Mouse (Mus musculus): ENCODE data around the gene BC028528. TPM values are rescaled to one million over a fixed set of nuclear protein-coding genes. Genes with fewer than 3 reads are reported as not detected.

Gene BC028528
- total and polyA plus RNA-seq, 3 experiments: 15.6 to 46.1 (median 40.6) TPM

- Histone ChIP-seq H3K9me3 (replicated peaks; ENCODE audit: low read length) (no peaks in the 10 kb centered on the region), H3K27me3 (replicated peaks) (peaks cover 12% of the 10 kb centered on the region), H3K4me1 (ENCODE audit: control insufficient read depth in 1 of 2, insufficient read depth in 2 of 2) (peaks cover 7 to 12% of the 10 kb centered on the region in 2 experiments), H3K27ac (ENCODE audit: insufficient read depth, low read depth) (no peak overlapping the region), H3K4me3 (replicated peaks in 1 of 3; ENCODE audit: low read depth in 2 of 3, low read length in 2 of 3, poor library complexity in 1 of 3) (no peak overlapping the region), H3K9ac (ENCODE audit: insufficient read depth, low read depth) (no peak overlapping the region), H3K4me2 (ENCODE audit: insufficient read depth, low read depth, poor library complexity, severe bottlenecking) (no peak overlapping the region), H3K36me3 (replicated peaks in 1 of 2; ENCODE audit: control insufficient read depth in 1 of 2, insufficient read depth in 1 of 2, low read length in 1 of 2) (no peaks in the 10 kb centered on the region), H3K79me2 (replicated peaks; ENCODE audit: control insufficient read depth, extremely low read depth, insufficient read depth, poor library complexity, severe bottlenecking) (no peaks in the 10 kb centered on the region)
- dilution Hi-C loops (cut with MboI; ENCODE audit: extremely low pct_ligation_motif_present, extremely low pct_unique_long_range_greater_than_20kb, low sequenced_read_pairs) (no loop called here), in situ Hi-C loops (cut with MboI; ENCODE audit: low pct_ligation_motif_present, low pct_unique_long_range_greater_than_20kb, low sequenced_read_pairs) (no loop called here)
- TF ChIP-seq SIN3A (IDR thresholded peaks at IDR 0.05; ENCODE audit: low read length) (no peak), E2F4 (IDR thresholded peaks at IDR 0.05; ENCODE audit: insufficient replicate concordance, low read depth, low read length) (no peak), BHLHE40 (IDR thresholded peaks at IDR 0.05; ENCODE audit: low read depth, low read length) (no peak), POLR2AphosphoS2 (IDR thresholded peaks at IDR 0.05; ENCODE audit: low read depth, low read length) (no peak), JUN (IDR thresholded peaks at IDR 0.05; ENCODE audit: insufficient read depth, low read depth, low read length) (no peak), ELF1 (IDR thresholded peaks at IDR 0.05; ENCODE audit: low read depth, low read length) (no peak), MAX (IDR thresholded peaks at IDR 0.05; ENCODE audit: low read length) (no peak), TCF12 (IDR thresholded peaks at IDR 0.05; ENCODE audit: low read depth, low read length) (no peak), MAFK (IDR thresholded peaks at IDR 0.05; ENCODE audit: insufficient replicate concordance, low read length) (no peak), JUND (conservative IDR thresholded peaks at IDR 0.05; ENCODE audit: low read depth, low read length) (no peak), ZC3H11A (IDR thresholded peaks at IDR 0.05; ENCODE audit: low read depth, low read length) (no peak), CTCF (conservative IDR thresholded peaks at IDR 0.05 in 1 of 2, IDR thresholded peaks at IDR 0.05 in 1 of 2; ENCODE audit: low read depth in 2 of 2, low read length in 2 of 2) (no peak), NELFE (IDR thresholded peaks at IDR 0.05; ENCODE audit: low read depth, low read length) (no peak), EP300 (IDR thresholded peaks at IDR 0.05; ENCODE audit: low read length) (no peak), POLR2A (IDR thresholded peaks at IDR 0.05; ENCODE audit: low read depth, low read length) (no peak), CHD1 (IDR thresholded peaks at IDR 0.05; ENCODE audit: low read depth, low read length) (no peak), RAD21 (IDR thresholded peaks at IDR 0.05; ENCODE audit: low read depth, low read length) (no peak)
- no peak for DNase-seq (ENCODE audit: extremely low read depth)
These were observed 15.8 kb upstream of the BC028528 start for GRCm38 (mm10) chr3:95907613-95908012.

- in situ Hi-C loops (cut with MboI; ENCODE audit: low pct_ligation_motif_present, low pct_unique_long_range_greater_than_20kb, low sequenced_read_pairs) (no loop called here), dilution Hi-C loops (cut with MboI; ENCODE audit: extremely low pct_ligation_motif_present, extremely low pct_unique_long_range_greater_than_20kb, low sequenced_read_pairs) (no loop called here)
- no peak for DNase-seq (ENCODE audit: extremely low read depth)
- Histone ChIP-seq H3K27ac (ENCODE audit: insufficient read depth, low read depth) (no peak overlapping the region), H3K36me3 (replicated peaks in 1 of 2; ENCODE audit: control insufficient read depth in 1 of 2, insufficient read depth in 1 of 2, low read length in 1 of 2) (no peaks in the 10 kb centered on the region), H3K4me3 (replicated peaks in 1 of 3; ENCODE audit: low read depth in 2 of 3, low read length in 2 of 3, poor library complexity in 1 of 3) (peak overlapping the region; percentile 31 to 45 (median 34)), H3K79me2 (replicated peaks; ENCODE audit: control insufficient read depth, extremely low read depth, insufficient read depth, poor library complexity, severe bottlenecking) (no peaks in the 10 kb centered on the region), H3K9me3 (replicated peaks; ENCODE audit: low read length) (no peaks in the 10 kb centered on the region), H3K4me2 (ENCODE audit: insufficient read depth, low read depth, poor library complexity, severe bottlenecking) (peak overlapping the region; percentile 100), H3K27me3 (replicated peaks) (peaks cover 12% of the 10 kb centered on the region), H3K9ac (ENCODE audit: insufficient read depth, low read depth) (peak overlapping the region; percentile 64; the same call in 1 of the 2 replicates), H3K4me1 (ENCODE audit: control insufficient read depth in 1 of 2, insufficient read depth in 2 of 2) (peaks cover 7 to 12% of the 10 kb centered on the region in 2 experiments)
- TF ChIP-seq MAFK (IDR thresholded peaks at IDR 0.05; ENCODE audit: insufficient replicate concordance, low read length) (no peak), CTCF (conservative IDR thresholded peaks at IDR 0.05 in 1 of 2, IDR thresholded peaks at IDR 0.05 in 1 of 2; ENCODE audit: low read depth in 2 of 2, low read length in 2 of 2) (peak in 1 of 2 experiments; percentile 92; a peak in 3 of 4 replicates), MXI1 (IDR thresholded peaks at IDR 0.05; ENCODE audit: low read depth, low read length) (0 out of 2 replicates have a peak, but pooled peaks have one; percentile 19), RAD21 (IDR thresholded peaks at IDR 0.05; ENCODE audit: low read depth, low read length) (peak; percentile 79), SMC3 (IDR thresholded peaks at IDR 0.05; ENCODE audit: low read depth, low read length) (peak; percentile 88)
These were observed 15.1 kb upstream of the BC028528 start for GRCm38 (mm10) chr3:95906860-95907259.

Measured in CH12.LX (cell line).